Mouse (Mus musculus) stomach, postnatal 0 days (tissue): ENCODE measurements around the gene Dnah3. TPM values are rescaled to one million over a fixed set of nuclear protein-coding genes. Genes with fewer than 3 reads are reported as not detected.

Experiments
- ATAC-seq: fragments of 200-750 bp; cut with Nextera tagmentation; 2 replicates; pipeline ENCODE4 v1.8.0; 2017; ENCODE audit not compliant: low FRiP score, low TSS enrichment
- DNase-seq: peaks from one replicate; pipeline ENCODE4 v3.0.0-alpha.2; 2016; ENCODE audit warnings: low spot score
- H3K27ac ChIP-seq: fragments of 300-500 bp; sonication (generic); replicated peaks from 2 replicates; pipeline ENCODE4 v1.5.1; 2014; ENCODE audit warnings: mild to moderate bottlenecking, control low read depth
- H3K27me3 ChIP-seq: fragments of 300-500 bp; sonication (generic); 2 replicates; pipeline ENCODE4 v1.6.1; 2014; ENCODE audit warnings: low read length; ENCODE audit not compliant: control insufficient read depth, insufficient read depth
- H3K36me3 ChIP-seq: fragments of 300-500 bp; sonication (generic); 2 replicates; pipeline ENCODE4 v1.6.1; 2014; ENCODE audit warnings: low read length, mixed read lengths; ENCODE audit not compliant: control insufficient read depth, insufficient read depth
- H3K4me1 ChIP-seq: fragments of 300-500 bp; sonication (generic); replicated peaks from 2 replicates; pipeline ENCODE4 v1.6.1; 2014; ENCODE audit warnings: antibody characterized with exemption; ENCODE audit not compliant: control insufficient read depth, insufficient read depth
- H3K4me2 ChIP-seq: fragments of 300-500 bp; sonication (generic); replicated peaks from 2 replicates; pipeline ENCODE4 v1.6.1; 2014; ENCODE audit warnings: low read depth, mild to moderate bottlenecking, control low read depth, moderate library complexity
- H3K4me3 ChIP-seq: fragments of 300-500 bp; sonication (generic); 2 replicates; pipeline ENCODE4 v1.5.1; 2014; ENCODE audit warnings: low read depth, low read length, control low read depth
- H3K9ac ChIP-seq: fragments of 300-500 bp; sonication (generic); 2 replicates; pipeline ENCODE4 v1.6.1; 2014; ENCODE audit warnings: mild to moderate bottlenecking, low read length, control low read depth, mixed read lengths
- H3K9me3 ChIP-seq: fragments of 300-500 bp; sonication (generic); 2 replicates; pipeline ENCODE4 v1.6.1; 2016; ENCODE audit warnings: low read length; ENCODE audit not compliant: control insufficient read depth
- CTCF ChIP-seq: IDR thresholded peaks from 2 replicates; pipeline ENCODE4 v1.5.1; 2016; ENCODE audit warnings: antibody characterized with exemption, low read depth, mild to moderate bottlenecking, moderate library complexity
- EP300 ChIP-seq: optimal IDR thresholded peaks from 2 replicates; pipeline ENCODE3; 2016; ENCODE audit warnings: antibody characterized with exemption
- WGBS: fragments of 180-500 bp; shearing (Covaris S2); extraction: QIAGEN DNeasy Blood & Tissue Kit; methylation state at CpG from one replicate; pipeline ENCODE4 v1.1.7; 2014; 5-methylcytosine and 5-hydroxymethylcytosine counted together
- polyA plus RNA-seq: library from polyadenylated mRNA; unstranded; fragments of >200 nt; fragmentation: Nextera tagmentation; extraction: Ambion mirVana; gene quantifications from 2 replicates; pipeline ENCODE4 v1.2.1, GENCODE M21; 2015

Gene Dnah3
- 0.02 TPM in 1 of 2 replicates, not detected in the other for polyA plus RNA-seq

DNA sequence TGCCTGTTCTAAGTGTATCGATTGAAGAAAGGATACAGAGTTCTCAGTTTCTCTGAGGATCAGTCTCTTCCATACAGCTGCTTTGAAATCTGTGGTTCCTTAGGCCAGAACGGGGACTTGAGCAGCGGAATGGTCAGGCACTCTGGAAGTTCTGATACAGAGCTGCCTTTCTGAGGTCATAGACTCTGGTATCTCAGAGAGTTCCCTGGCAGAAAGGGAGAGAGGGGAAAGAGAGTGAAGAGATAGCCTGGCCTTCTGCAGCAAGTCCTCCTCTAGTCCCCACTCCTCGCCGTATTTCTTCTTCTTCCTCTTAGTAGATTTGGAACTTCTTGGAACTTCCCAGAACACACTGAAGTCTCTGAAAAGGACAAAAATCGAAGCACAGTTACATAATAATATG lies at the start of gene Dnah3:
Gene Dnah3, minus strand, starts transcription at position 101 of the 400 bp plus-strand sequence.
- WGBS: 81% methylated on average over 6 of the region's 6 CpGs
- DNase-seq: no peak
- H3K36me3 ChIP-seq: no peaks in the 10 kb centered on the region
- no peak within 1 kb of the TSS for H3K4me2 ChIP-seq
- no peaks in the 10 kb centered on the region for H3K4me1 ChIP-seq
- no peak within 1 kb of the TSS for H3K9ac ChIP-seq
- no peaks in the 10 kb centered on the region for H3K27me3 ChIP-seq
- H3K27ac ChIP-seq: no peak within 1 kb of the TSS
- H3K9me3 ChIP-seq: no peaks in the 10 kb centered on the region
- TF ChIP-seq EP300 (no peak), CTCF (no peak)
- H3K4me3 ChIP-seq: no peak within 1 kb of the TSS
- ATAC-seq: no peak

DNA sequence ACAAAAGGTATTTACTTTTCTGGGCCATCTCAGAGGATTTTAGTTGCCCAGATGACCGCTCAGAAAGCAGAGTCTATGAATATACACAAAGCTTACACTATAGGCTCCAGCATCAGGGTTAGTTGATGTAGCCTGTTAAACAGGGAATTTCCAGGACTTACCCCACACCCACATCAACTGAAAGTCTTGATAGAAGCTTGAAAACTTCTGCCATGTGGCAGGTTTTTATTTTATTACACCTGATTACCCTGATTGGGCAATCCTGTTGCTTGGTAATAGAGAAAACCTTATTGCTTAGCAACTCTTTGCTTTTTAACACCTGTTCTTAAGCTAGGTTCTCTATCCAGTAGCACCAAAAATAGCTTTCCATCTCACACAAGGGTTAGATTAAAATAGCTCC lies 47.7 kb upstream of the Dnah3 start:
- H3K9me3 ChIP-seq: no peaks in the 10 kb centered on the region
- H3K9ac ChIP-seq: no peak overlapping the region
- no peak for ATAC-seq
- no peak overlapping the region for H3K4me3 ChIP-seq
- no peak overlapping the region for H3K27ac ChIP-seq
- no peaks in the 10 kb centered on the region for H3K27me3 ChIP-seq
- H3K4me1 ChIP-seq: no peaks in the 10 kb centered on the region
- DNase-seq: no peak
- no peaks in the 10 kb centered on the region for H3K36me3 ChIP-seq
- 92% methylated on average over 1 of the region's 1 CpGs for WGBS
- no peak overlapping the region for H3K4me2 ChIP-seq
- no peak for TF ChIP-seq CTCF
- no peak for TF ChIP-seq EP300

DNA sequence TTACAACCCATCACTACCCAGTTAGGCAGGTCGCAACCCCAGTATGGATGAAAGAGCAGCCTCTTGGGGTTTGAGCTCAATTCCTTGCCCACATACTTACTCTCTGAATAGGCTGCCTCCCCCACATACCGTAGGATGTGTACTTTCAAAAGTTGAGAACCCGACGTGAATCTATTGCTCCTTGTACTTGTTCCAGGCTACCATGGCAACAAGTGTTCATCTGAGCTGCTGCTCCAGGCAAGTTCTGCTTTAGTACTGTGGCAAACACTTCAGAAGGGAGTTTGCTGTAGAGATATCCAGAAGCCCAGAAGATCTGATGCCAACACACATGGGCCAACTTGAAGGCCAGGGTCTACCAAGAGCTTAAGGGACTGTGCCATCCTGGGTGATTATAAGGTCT lies 33.9 kb upstream of the Dnah3 start:
- Histone ChIP-seq H3K27me3 (no peaks in the 10 kb centered on the region), H3K9me3 (no peaks in the 10 kb centered on the region), H3K4me2 (no peak overlapping the region), H3K4me1 (no peaks in the 10 kb centered on the region), H3K36me3 (no peaks in the 10 kb centered on the region), H3K9ac (no peak overlapping the region), H3K27ac (no peak overlapping the region), H3K4me3 (no peak overlapping the region)
- DNase-seq: no peak
- WGBS: 56% methylated on average over 4 of the region's 4 CpGs
- no peak for TF ChIP-seq EP300
- no peak for TF ChIP-seq CTCF
- no peak for ATAC-seq

DNA sequence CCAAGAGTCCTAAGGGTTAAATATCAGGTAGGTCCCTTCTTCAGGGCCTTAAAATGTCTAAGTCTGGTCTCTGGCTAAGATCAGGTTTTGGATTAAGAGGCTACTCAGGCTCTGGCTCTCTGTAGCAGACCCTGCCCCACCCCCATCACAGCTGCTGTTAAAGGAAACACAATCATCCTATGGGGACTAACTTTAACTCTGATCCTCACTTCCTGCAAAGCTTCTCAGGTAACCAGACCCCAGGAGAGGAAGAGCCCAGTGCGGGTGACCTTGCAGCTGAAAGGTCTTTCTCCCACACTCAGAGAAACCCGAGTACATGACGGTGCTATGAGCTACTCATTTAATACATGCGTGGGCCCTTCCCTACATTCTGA lies 32.6 kb upstream of the Dnah3 start:
- no peak overlapping the region for H3K27ac ChIP-seq
- 46% methylated on average over 4 of the region's 4 CpGs for WGBS
- no peak for ATAC-seq
- no peak overlapping the region for H3K4me2 ChIP-seq
- no peaks in the 10 kb centered on the region for H3K9me3 ChIP-seq
- no peaks in the 10 kb centered on the region for H3K36me3 ChIP-seq
- TF ChIP-seq CTCF (no peak), EP300 (no peak)
- H3K4me1 ChIP-seq: no peaks in the 10 kb centered on the region
- no peak overlapping the region for H3K9ac ChIP-seq
- DNase-seq: no peak
- no peak overlapping the region for H3K4me3 ChIP-seq
- H3K27me3 ChIP-seq: no peaks in the 10 kb centered on the region

DNA sequence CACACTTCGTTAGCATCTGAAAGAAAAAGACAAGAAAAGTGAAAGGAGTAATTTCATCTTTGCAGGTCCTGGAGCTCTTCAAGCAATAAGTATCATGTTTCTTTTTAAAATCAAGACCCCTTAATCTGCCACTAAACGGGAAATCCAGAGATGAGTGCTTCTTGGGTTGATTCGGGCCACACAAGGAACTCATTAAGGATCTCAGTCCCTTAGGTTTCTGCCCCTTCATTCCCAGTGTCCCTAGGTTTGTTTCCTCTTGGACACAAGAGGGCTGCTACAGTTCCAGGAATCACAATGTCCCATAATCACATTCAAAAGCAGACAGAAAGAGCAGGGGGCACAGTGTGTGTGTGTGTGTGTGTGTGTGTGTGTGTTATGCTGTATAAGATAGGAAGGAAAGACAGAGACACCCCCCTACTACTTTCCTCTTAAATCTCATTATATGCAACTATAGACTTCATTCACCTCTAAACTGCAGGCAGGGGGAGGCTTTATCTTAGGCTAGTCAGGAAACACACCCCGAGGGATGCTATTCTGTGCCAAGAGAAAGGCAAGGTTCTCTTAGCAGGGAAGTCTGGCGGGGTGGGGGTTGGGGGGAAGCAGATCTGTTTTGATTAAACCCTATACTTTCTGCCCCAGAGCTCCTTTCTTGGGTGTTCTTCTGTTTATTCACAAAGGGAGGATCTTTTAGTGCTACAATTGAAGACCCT lies 32.1 kb upstream of the Dnah3 start:
- no peak for ATAC-seq
- Histone ChIP-seq H3K9me3 (no peaks in the 10 kb centered on the region), H3K36me3 (no peaks in the 10 kb centered on the region), H3K4me2 (no peak overlapping the region), H3K9ac (no peak overlapping the region), H3K27ac (no peak overlapping the region), H3K4me3 (no peak overlapping the region), H3K4me1 (no peaks in the 10 kb centered on the region), H3K27me3 (no peaks in the 10 kb centered on the region)
- no peak for DNase-seq
- 40% methylated on average over 5 of the region's 5 CpGs for WGBS
- TF ChIP-seq EP300 (no peak), CTCF (no peak)

DNA sequence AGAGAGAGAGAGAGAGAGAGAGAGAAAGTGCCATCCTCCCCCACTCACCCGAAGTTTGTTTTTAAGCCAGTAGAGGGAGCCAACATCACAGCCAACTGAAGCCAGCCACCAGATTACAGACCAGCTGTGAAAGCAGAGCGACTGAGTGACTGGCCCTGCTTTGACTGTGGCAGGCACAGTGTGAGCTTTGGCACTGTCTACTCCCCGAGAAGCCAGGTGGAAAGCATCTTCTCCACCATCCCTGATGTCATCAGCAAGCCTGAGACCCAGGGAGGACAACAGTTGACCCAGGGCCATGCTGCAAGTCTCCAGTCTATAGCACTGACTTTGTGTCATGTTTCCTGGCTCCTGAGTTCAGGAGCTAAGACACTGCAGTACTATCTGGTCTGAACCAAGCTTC lies 29.8 kb upstream of the Dnah3 start:
- Histone ChIP-seq H3K27ac (no peak overlapping the region), H3K36me3 (no peaks in the 10 kb centered on the region), H3K4me1 (no peaks in the 10 kb centered on the region), H3K4me3 (no peak overlapping the region), H3K9ac (no peak overlapping the region), H3K9me3 (no peaks in the 10 kb centered on the region), H3K4me2 (no peak overlapping the region), H3K27me3 (no peaks in the 10 kb centered on the region)
- peak; percentile 69 for DNase-seq
- ATAC-seq: peak; percentile 83
- 0% methylated on average over 3 of the region's 3 CpGs for WGBS
- TF ChIP-seq CTCF: peak; percentile 95
- no peak for TF ChIP-seq EP300
